Mouse (Mus musculus): ENCODE data around the gene Ptgdr2. TPM values are rescaled to one million over a fixed set of nuclear protein-coding genes. Genes with fewer than 3 reads are reported as not detected.

Ptgdr2 gene
- polyA plus RNA-seq, 1 experiment from 2014 or later, result 0.11 TPM

GRCm38 (mm10) chr19:10904927-10905727, 31.8 kb upstream of the Ptgdr2 start:
- H3K36me3 ChIP-seq (ENCODE audit: control insufficient read depth, insufficient read depth), result peaks cover 58% of the 10 kb centered on the region
- H3K4me3 ChIP-seq (ENCODE audit: low read length), result no peak overlapping the region
- peaks cover 43% of the 10 kb centered on the region for H3K4me1 ChIP-seq (ENCODE audit: control insufficient read depth, insufficient read depth, low read length)
- H3K9me3 ChIP-seq (replicated peaks; ENCODE audit: control insufficient read depth, low read length), result no peaks in the 10 kb centered on the region
- H3K27me3 ChIP-seq (ENCODE audit: control insufficient read depth, insufficient read depth, low read length), result no peaks in the 10 kb centered on the region
- 27% methylated on average over 7 of the region's 7 CpGs for WGBS
- peak overlapping the region; percentile 70 for H3K9ac ChIP-seq (ENCODE audit: low read length)
- peak; percentile 59 for ATAC-seq (replicated peaks; ENCODE audit: extremely low read depth, insufficient read depth, low FRiP score)
- peak overlapping the region; percentile 93 for H3K27ac ChIP-seq (ENCODE audit: low read length)
- peak overlapping the region; percentile 28 for H3K4me2 ChIP-seq (ENCODE audit: low read depth, low read length)

GRCm38 (mm10) chr19:10905728-10906000, 31.3 kb upstream of the Ptgdr2 start:
- Histone ChIP-seq H3K4me2 (ENCODE audit: low read depth, low read length) (peak overlapping the region; percentile 28), H3K27ac (ENCODE audit: low read length) (peak overlapping the region; percentile 93), H3K4me1 (ENCODE audit: control insufficient read depth, insufficient read depth, low read length) (peaks cover 43% of the 10 kb centered on the region), H3K4me3 (ENCODE audit: low read length) (no peak overlapping the region), H3K27me3 (ENCODE audit: control insufficient read depth, insufficient read depth, low read length) (no peaks in the 10 kb centered on the region), H3K36me3 (ENCODE audit: control insufficient read depth, insufficient read depth) (peaks cover 53% of the 10 kb centered on the region), H3K9ac (ENCODE audit: low read length) (peak overlapping the region; percentile 70), H3K9me3 (replicated peaks; ENCODE audit: control insufficient read depth, low read length) (no peaks in the 10 kb centered on the region)
- 32% methylated on average over 5 of the region's 5 CpGs for WGBS
- ATAC-seq (replicated peaks; ENCODE audit: extremely low read depth, insufficient read depth, low FRiP score), result no peak

- H3K4me3 ChIP-seq (ENCODE audit: low read length), result no peak overlapping the region
- peaks cover 47% of the 10 kb centered on the region for H3K4me1 ChIP-seq (ENCODE audit: control insufficient read depth, insufficient read depth, low read length)
- peak overlapping the region; percentile 98 for H3K27ac ChIP-seq (ENCODE audit: low read length)
- H3K27me3 ChIP-seq (ENCODE audit: control insufficient read depth, insufficient read depth, low read length), result no peaks in the 10 kb centered on the region
- no peak for ATAC-seq (replicated peaks; ENCODE audit: extremely low read depth, insufficient read depth, low FRiP score)
- H3K9ac ChIP-seq (ENCODE audit: low read length), result no peak overlapping the region
- no peak overlapping the region for H3K4me2 ChIP-seq (ENCODE audit: low read depth, low read length)
- 46% methylated on average over 3 of the region's 3 CpGs for WGBS
- H3K9me3 ChIP-seq (replicated peaks; ENCODE audit: control insufficient read depth, low read length), result no peaks in the 10 kb centered on the region
- peaks cover 32% of the 10 kb centered on the region for H3K36me3 ChIP-seq (ENCODE audit: control insufficient read depth, insufficient read depth)
These were observed 29.1 kb upstream of the Ptgdr2 start for GRCm38 (mm10) chr19:10907891-10908290.

- Histone ChIP-seq H3K4me1 (ENCODE audit: control insufficient read depth, insufficient read depth, low read length) (peaks cover 50% of the 10 kb centered on the region), H3K9me3 (replicated peaks; ENCODE audit: control insufficient read depth, low read length) (no peaks in the 10 kb centered on the region), H3K36me3 (ENCODE audit: control insufficient read depth, insufficient read depth) (peaks cover 19% of the 10 kb centered on the region), H3K9ac (ENCODE audit: low read length) (peak overlapping the region; percentile 54), H3K4me3 (ENCODE audit: low read length) (no peak overlapping the region), H3K27ac (ENCODE audit: low read length) (peak overlapping the region; percentile 98), H3K27me3 (ENCODE audit: control insufficient read depth, insufficient read depth, low read length) (no peaks in the 10 kb centered on the region), H3K4me2 (ENCODE audit: low read depth, low read length) (peak overlapping the region; percentile 18; the same call in 1 of the 2 replicates)
- WGBS, result 18% methylated on average over 6 of the region's 6 CpGs
- ATAC-seq (replicated peaks; ENCODE audit: extremely low read depth, insufficient read depth, low FRiP score), result peak; percentile 73
These were observed 27.8 kb upstream of the Ptgdr2 start for GRCm38 (mm10) chr19:10909087-10909721.

GRCm38 (mm10) chr19:10914291-10914690, 22.7 kb upstream of the Ptgdr2 start:
- no peak overlapping the region; the same call in 1 of the 2 replicates for H3K4me2 ChIP-seq (ENCODE audit: low read depth, low read length)
- peak; percentile 46; the same call in 1 of the 2 replicates for ATAC-seq (replicated peaks; ENCODE audit: extremely low read depth, insufficient read depth, low FRiP score)
- H3K9me3 ChIP-seq (replicated peaks; ENCODE audit: control insufficient read depth, low read length), result no peaks in the 10 kb centered on the region
- peak overlapping the region; percentile 8 for H3K9ac ChIP-seq (ENCODE audit: low read length)
- no peaks in the 10 kb centered on the region for H3K36me3 ChIP-seq (ENCODE audit: control insufficient read depth, insufficient read depth)
- no peaks in the 10 kb centered on the region for H3K27me3 ChIP-seq (ENCODE audit: control insufficient read depth, insufficient read depth, low read length)
- H3K4me3 ChIP-seq (ENCODE audit: low read length), result no peak overlapping the region
- peaks cover 18% of the 10 kb centered on the region for H3K4me1 ChIP-seq (ENCODE audit: control insufficient read depth, insufficient read depth, low read length)
- H3K27ac ChIP-seq (ENCODE audit: low read length), result peak overlapping the region; percentile 67
- 17% methylated on average over 7 of the region's 7 CpGs for WGBS

- no peak for ATAC-seq (replicated peaks; ENCODE audit: extremely low read depth, insufficient read depth, low FRiP score)
- Histone ChIP-seq H3K4me3 (ENCODE audit: low read length) (no peak overlapping the region), H3K4me2 (ENCODE audit: low read depth, low read length) (no peak overlapping the region), H3K9ac (ENCODE audit: low read length) (peak overlapping the region; percentile 0; the same call in 1 of the 2 replicates), H3K27me3 (ENCODE audit: control insufficient read depth, insufficient read depth, low read length) (no peaks in the 10 kb centered on the region), H3K27ac (ENCODE audit: low read length) (peak overlapping the region; percentile 67), H3K36me3 (ENCODE audit: control insufficient read depth, insufficient read depth) (no peaks in the 10 kb centered on the region), H3K4me1 (ENCODE audit: control insufficient read depth, insufficient read depth, low read length) (peaks cover 15% of the 10 kb centered on the region), H3K9me3 (replicated peaks; ENCODE audit: control insufficient read depth, low read length) (no peaks in the 10 kb centered on the region)
- 63% methylated on average over 2 of the region's 2 CpGs for WGBS
These were observed 22.1 kb upstream of the Ptgdr2 start for GRCm38 (mm10) chr19:10914870-10915269.

GRCm38 (mm10) chr19:10916506-10916905, 20.5 kb upstream of the Ptgdr2 start:
- Histone ChIP-seq H3K4me1 (ENCODE audit: control insufficient read depth, insufficient read depth, low read length) (peaks cover 15% of the 10 kb centered on the region), H3K4me2 (ENCODE audit: low read depth, low read length) (no peak overlapping the region), H3K9ac (ENCODE audit: low read length) (no peak overlapping the region), H3K36me3 (ENCODE audit: control insufficient read depth, insufficient read depth) (no peaks in the 10 kb centered on the region), H3K4me3 (ENCODE audit: low read length) (no peak overlapping the region), H3K27me3 (ENCODE audit: control insufficient read depth, insufficient read depth, low read length) (no peaks in the 10 kb centered on the region), H3K27ac (ENCODE audit: low read length) (no peak overlapping the region), H3K9me3 (replicated peaks; ENCODE audit: control insufficient read depth, low read length) (no peaks in the 10 kb centered on the region)
- WGBS, result 46% methylated on average over 5 of the region's 5 CpGs
- ATAC-seq (replicated peaks; ENCODE audit: extremely low read depth, insufficient read depth, low FRiP score), result no peak

- WGBS, result 84% methylated on average over 10 of the region's 10 CpGs
- no peak overlapping the region for H3K27ac ChIP-seq (ENCODE audit: low read length)
These were observed 18.5 kb upstream of the Ptgdr2 start for GRCm38 (mm10) chr19:10918321-10918991.

GRCm38 (mm10) chr19:10920532-10920931, 16.4 kb upstream of the Ptgdr2 start, which contains the start of gene Zp1:
Zp1 (minus strand) TSS chr19:10920632.
- no peaks in the 10 kb centered on the region for H3K9me3 ChIP-seq (replicated peaks; ENCODE audit: control insufficient read depth, low read length)
- no peak for ATAC-seq (replicated peaks; ENCODE audit: extremely low read depth, insufficient read depth, low FRiP score)
- H3K36me3 ChIP-seq (ENCODE audit: control insufficient read depth, insufficient read depth), result no peaks in the 10 kb centered on the region
- no peak within 1 kb of the TSS for H3K4me2 ChIP-seq (ENCODE audit: low read depth, low read length)
- no peaks in the 10 kb centered on the region for H3K27me3 ChIP-seq (ENCODE audit: control insufficient read depth, insufficient read depth, low read length)
- WGBS, result 62% methylated on average over 2 of the region's 2 CpGs
- no peak within 1 kb of the TSS for H3K4me3 ChIP-seq (ENCODE audit: low read length)
- peaks cover 2% of the 10 kb centered on the region; the same call in 1 of the 2 replicates for H3K4me1 ChIP-seq (ENCODE audit: control insufficient read depth, insufficient read depth, low read length)
- H3K9ac ChIP-seq (ENCODE audit: low read length), result no peak within 1 kb of the TSS
- no peak within 1 kb of the TSS for H3K27ac ChIP-seq (ENCODE audit: low read length)

More at GRCm38 (mm10) chr19:10918321-10918991, 18.5 kb upstream of the Ptgdr2 start:
- Histone ChIP-seq H3K4me1 (ENCODE audit: control insufficient read depth, insufficient read depth, low read length) (peaks cover 11% of the 10 kb centered on the region), H3K27me3 (ENCODE audit: control insufficient read depth, insufficient read depth, low read length) (no peaks in the 10 kb centered on the region), H3K36me3 (ENCODE audit: control insufficient read depth, insufficient read depth) (no peaks in the 10 kb centered on the region), H3K4me3 (ENCODE audit: low read length) (no peak overlapping the region), H3K9ac (ENCODE audit: low read length) (no peak overlapping the region), H3K9me3 (replicated peaks; ENCODE audit: control insufficient read depth, low read length) (no peaks in the 10 kb centered on the region), H3K4me2 (ENCODE audit: low read depth, low read length) (no peak overlapping the region)
- no peak for ATAC-seq (replicated peaks; ENCODE audit: extremely low read depth, insufficient read depth, low FRiP score)

Data from heart, embryonic 16.5 days (tissue).